Mouse (Mus musculus) embryonic facial prominence, embryonic 10.5 days (tissue): ENCODE measurements around the gene Gak. TPM values are rescaled to one million over a fixed set of nuclear protein-coding genes. Genes with fewer than 3 reads are reported as not detected.

Experiments used
- DNase-seq: peaks from one replicate; pipeline ENCODE4 v3.0.0-alpha.2; 2017; ENCODE audit warnings: low spot score
- H3K27ac ChIP-seq: fragments of 300-500 bp; sonication (generic); replicated peaks from 2 replicates; pipeline ENCODE4 v1.5.1; 2016; ENCODE audit warnings: mild to moderate bottlenecking
- H3K27me3 ChIP-seq: fragments of 300-500 bp; sonication (generic); replicated peaks from 2 replicates; pipeline ENCODE4 v1.6.1; 2016; ENCODE audit warnings: low read depth, mild to moderate bottlenecking; ENCODE audit not compliant: poor library complexity, severe bottlenecking
- H3K36me3 ChIP-seq: fragments of 300-500 bp; sonication (generic); replicated peaks from 2 replicates; pipeline ENCODE4 v1.6.1; 2016; ENCODE audit warnings: mild to moderate bottlenecking, moderate library complexity
- H3K4me1 ChIP-seq: fragments of 300-500 bp; sonication (generic); 2 replicates; pipeline ENCODE4 v1.6.1; 2016
- H3K4me3 ChIP-seq: fragments of 300-500 bp; sonication (generic); 2 replicates; pipeline ENCODE4 v1.5.1; 2016; ENCODE audit warnings: mild to moderate bottlenecking, moderate library complexity
- H3K9me3 ChIP-seq: fragments of 300-500 bp; sonication (generic); 2 replicates; pipeline ENCODE4 v1.6.1; 2016; ENCODE audit warnings: mild to moderate bottlenecking
- WGBS: fragments of 180-500 bp; shearing (Covaris S2); methylation state at CpG from one replicate; pipeline ENCODE4 v1.1.7; 2016; 5-methylcytosine and 5-hydroxymethylcytosine counted together
- polyA plus RNA-seq: library from polyadenylated mRNA; unstranded; fragments of >200 nt; fragmentation: Nextera tagmentation; extraction: Ambion mirVana; gene quantifications from 2 replicates; pipeline ENCODE4 v1.2.1, GENCODE M21; 2016

Gak gene
- polyA plus RNA-seq, 1 experiment from 2014 or later: 63.5 TPM

DNA sequence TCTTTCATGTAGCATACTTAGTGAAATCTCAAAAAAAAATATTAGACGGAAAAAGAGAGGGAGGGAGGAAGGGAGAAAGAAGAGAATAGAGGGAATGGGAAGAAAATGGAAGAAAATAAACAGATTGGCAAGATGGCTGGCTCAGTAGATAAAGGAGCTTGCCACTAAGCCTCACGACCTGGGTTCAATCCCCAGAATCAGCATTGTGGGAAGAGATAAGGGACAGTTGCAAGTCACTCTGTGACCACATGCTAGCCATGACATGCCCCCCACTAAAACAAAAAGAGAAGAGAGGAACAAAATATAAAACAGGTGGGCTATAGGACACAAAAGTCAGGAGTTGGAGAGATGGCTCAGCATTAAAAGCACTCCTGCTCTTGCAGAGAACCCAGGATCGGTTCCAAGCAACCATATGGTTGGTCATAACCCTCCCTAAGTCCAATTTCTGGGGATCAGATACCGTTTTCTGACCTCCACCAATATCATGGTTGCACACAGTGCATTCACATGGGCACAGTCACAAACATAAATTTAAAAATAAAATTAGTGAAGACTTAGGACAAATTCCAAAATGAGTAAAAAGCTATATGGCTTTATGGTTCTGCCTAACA lies 3.4 kb downstream of the Gak start:
- H3K27me3 ChIP-seq: no peaks in the 10 kb centered on the region
- H3K9me3 ChIP-seq: no peaks in the 10 kb centered on the region
- no peak overlapping the region for H3K27ac ChIP-seq
- H3K36me3 ChIP-seq: peaks cover 36% of the 10 kb centered on the region
- H3K4me1 ChIP-seq: peaks cover 16% of the 10 kb centered on the region
- no peak overlapping the region for H3K4me3 ChIP-seq
- DNase-seq: no peak
- 84% methylated on average over 4 of the region's 4 CpGs for WGBS

DNA sequence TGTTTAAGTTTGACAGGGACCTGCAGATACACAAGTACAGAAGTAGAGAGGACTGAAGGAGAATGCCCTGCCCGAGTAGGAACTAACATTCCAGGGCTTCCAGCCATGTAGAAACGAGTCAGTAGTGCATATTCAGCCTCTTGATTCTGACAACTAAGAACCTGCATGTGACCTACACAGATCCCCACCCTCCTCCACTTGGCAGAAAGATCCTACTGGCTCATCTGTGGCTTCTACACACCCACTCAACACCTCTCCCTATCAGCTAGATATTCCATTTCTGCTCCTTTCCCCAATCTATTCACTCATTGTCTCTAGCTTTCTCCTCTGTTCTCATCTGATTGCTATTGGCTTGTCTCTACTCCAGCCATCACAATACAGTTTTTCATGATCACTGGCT lies 7.7 kb downstream of the Gak start:
- Histone ChIP-seq H3K36me3 (peaks cover 75% of the 10 kb centered on the region), H3K27ac (no peak overlapping the region), H3K4me3 (no peak overlapping the region), H3K4me1 (no peaks in the 10 kb centered on the region), H3K9me3 (no peaks in the 10 kb centered on the region), H3K27me3 (no peaks in the 10 kb centered on the region)
- 88% methylated on average over 2 of the region's 2 CpGs for WGBS
- DNase-seq: no peak

GRCm38 (mm10) chr5:108610426-108610825 lies 19.1 kb downstream of the Gak start:
- H3K4me3 ChIP-seq: no peak overlapping the region
- no peaks in the 10 kb centered on the region for H3K9me3 ChIP-seq
- H3K27me3 ChIP-seq: no peaks in the 10 kb centered on the region
- DNase-seq: no peak
- H3K4me1 ChIP-seq: no peaks in the 10 kb centered on the region
- 100% methylated on average over 1 of the region's 1 CpGs for WGBS
- H3K36me3 ChIP-seq: peaks cover 98% of the 10 kb centered on the region
- H3K27ac ChIP-seq: no peak overlapping the region

- H3K4me3 ChIP-seq: no peak overlapping the region
- H3K9me3 ChIP-seq: no peaks in the 10 kb centered on the region
- no peak for DNase-seq
- no peaks in the 10 kb centered on the region for H3K27me3 ChIP-seq
- H3K27ac ChIP-seq: no peak overlapping the region
- 94% methylated on average over 9 of the region's 9 CpGs for WGBS
- H3K4me1 ChIP-seq: no peaks in the 10 kb centered on the region
- H3K36me3 ChIP-seq: peaks cover 98% of the 10 kb centered on the region
Observed at GRCm38 (mm10) chr5:108602537-108602936, 27.0 kb downstream of the Gak start.

GRCm38 (mm10) chr5:108599923-108600322 lies 29.6 kb downstream of the Gak start:
- H3K27ac ChIP-seq: no peak overlapping the region
- H3K4me3 ChIP-seq: no peak overlapping the region
- H3K9me3 ChIP-seq: no peaks in the 10 kb centered on the region
- WGBS: 81% methylated on average over 1 of the region's 1 CpGs
- no peaks in the 10 kb centered on the region for H3K4me1 ChIP-seq
- DNase-seq: no peak
- H3K36me3 ChIP-seq: peaks cover 98% of the 10 kb centered on the region
- no peaks in the 10 kb centered on the region for H3K27me3 ChIP-seq

GRCm38 (mm10) chr5:108581361-108581891 lies 48.1 kb downstream of the Gak start:
- 92% methylated on average over 3 of the region's 3 CpGs for WGBS
- Histone ChIP-seq H3K4me3 (no peak overlapping the region), H3K36me3 (peaks cover 96% of the 10 kb centered on the region), H3K9me3 (no peaks in the 10 kb centered on the region), H3K27me3 (no peaks in the 10 kb centered on the region), H3K4me1 (no peaks in the 10 kb centered on the region), H3K27ac (no peak overlapping the region)
- no peak for DNase-seq

- no peaks in the 10 kb centered on the region for H3K9me3 ChIP-seq
- H3K27me3 ChIP-seq: no peaks in the 10 kb centered on the region
- no peak for DNase-seq
- no peak overlapping the region for H3K27ac ChIP-seq
- H3K36me3 ChIP-seq: peaks cover 100% of the 10 kb centered on the region
- no peaks in the 10 kb centered on the region for H3K4me1 ChIP-seq
- no peak overlapping the region for H3K4me3 ChIP-seq
- WGBS: 95% methylated on average over 6 of the region's 6 CpGs
Observed at GRCm38 (mm10) chr5:108573054-108573453, 56.5 kb downstream of the Gak start.

GRCm38 (mm10) chr5:108570991-108571390 lies 58.6 kb downstream of the Gak start:
- no peaks in the 10 kb centered on the region for H3K4me1 ChIP-seq
- no peaks in the 10 kb centered on the region for H3K27me3 ChIP-seq
- H3K4me3 ChIP-seq: no peak overlapping the region
- H3K9me3 ChIP-seq: no peaks in the 10 kb centered on the region
- WGBS: 86% methylated on average over 1 of the region's 1 CpGs
- H3K27ac ChIP-seq: no peak overlapping the region
- DNase-seq: no peak
- H3K36me3 ChIP-seq: peaks cover 99% of the 10 kb centered on the region

GRCm38 (mm10) chr5:108567104-108567503 lies 62.5 kb downstream of the Gak start:
- H3K27me3 ChIP-seq: no peaks in the 10 kb centered on the region

GRCm38 (mm10) chr5:108566523-108566922 lies 63.0 kb downstream of the Gak start:
- WGBS: 84% methylated on average over 4 of the region's 4 CpGs
- no peaks in the 10 kb centered on the region for H3K9me3 ChIP-seq
- no peak overlapping the region for H3K4me3 ChIP-seq
- H3K27me3 ChIP-seq: no peaks in the 10 kb centered on the region
- H3K36me3 ChIP-seq: peaks cover 65% of the 10 kb centered on the region
- no peak overlapping the region for H3K27ac ChIP-seq
- DNase-seq: no peak
- no peaks in the 10 kb centered on the region for H3K4me1 ChIP-seq

More at GRCm38 (mm10) chr5:108567104-108567503, 62.5 kb downstream of the Gak start:
- no peak for DNase-seq
- no peaks in the 10 kb centered on the region for H3K9me3 ChIP-seq
- no peak overlapping the region for H3K27ac ChIP-seq
- WGBS: 95% methylated on average over 2 of the region's 2 CpGs
- H3K4me3 ChIP-seq: no peak overlapping the region
- peaks cover 71% of the 10 kb centered on the region for H3K36me3 ChIP-seq
- no peaks in the 10 kb centered on the region for H3K4me1 ChIP-seq

- H3K4me1 ChIP-seq: no peaks in the 10 kb centered on the region
- DNase-seq: no peak
- WGBS: 90% methylated on average over 2 of the region's 2 CpGs
Observed at GRCm38 (mm10) chr5:108565381-108565780, 64.2 kb downstream of the Gak start.

DNA sequence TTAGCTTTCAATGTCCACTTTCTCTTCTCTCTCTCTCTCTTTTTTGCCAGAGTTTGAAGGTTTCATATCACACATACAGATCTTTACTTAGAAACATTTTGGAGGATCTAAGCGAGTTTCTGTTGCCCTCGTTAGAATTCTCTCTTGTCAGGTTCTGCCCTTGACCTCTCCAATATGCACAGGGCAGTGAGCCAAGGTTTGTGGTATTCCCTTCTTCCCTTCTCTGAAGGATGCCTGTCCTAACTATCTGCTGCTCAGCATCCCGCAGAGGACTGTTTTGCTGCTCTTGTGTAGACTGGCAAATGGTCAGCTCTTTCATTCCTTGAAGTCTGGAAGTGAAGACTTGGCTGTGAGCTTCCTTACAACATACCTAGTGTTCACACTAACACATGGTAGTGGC lies 65.2 kb downstream of the Gak start:
- DNase-seq: no peak
- 81% methylated on average over 3 of the region's 3 CpGs for WGBS
- Histone ChIP-seq H3K4me3 (no peak overlapping the region), H3K36me3 (peaks cover 44% of the 10 kb centered on the region), H3K9me3 (no peaks in the 10 kb centered on the region), H3K27me3 (no peaks in the 10 kb centered on the region), H3K4me1 (no peaks in the 10 kb centered on the region), H3K27ac (no peak overlapping the region)

More at GRCm38 (mm10) chr5:108565381-108565780, 64.2 kb downstream of the Gak start:
- Histone ChIP-seq H3K4me3 (no peak overlapping the region), H3K27me3 (no peaks in the 10 kb centered on the region), H3K9me3 (no peaks in the 10 kb centered on the region), H3K27ac (no peak overlapping the region), H3K36me3 (peaks cover 54% of the 10 kb centered on the region)

DNA sequence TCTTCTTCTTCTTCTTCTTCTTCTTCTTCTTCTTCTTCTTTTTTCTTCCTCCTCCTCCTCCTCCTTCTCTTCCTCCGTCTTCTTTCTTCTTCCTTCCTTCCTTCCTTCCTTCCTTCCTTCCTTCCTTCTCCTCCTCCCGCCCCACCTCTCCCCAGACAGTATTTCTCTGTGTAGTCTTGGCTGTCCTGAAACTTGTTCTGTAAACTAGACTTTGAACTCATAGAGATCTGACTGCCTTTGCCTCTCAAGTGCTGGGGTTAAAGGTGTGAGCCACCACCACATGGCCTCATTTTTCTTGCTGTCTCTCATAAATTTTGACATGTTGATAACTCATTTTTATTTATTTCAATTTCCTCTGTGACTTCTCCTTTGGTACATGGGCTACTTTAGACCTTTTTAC lies 67.1 kb downstream of the Gak start:
- DNase-seq: no peak
- 79% methylated on average over 2 of the region's 2 CpGs for WGBS

More for the DNA sequence above, 67.1 kb downstream of the Gak start:
- Histone ChIP-seq H3K9me3 (no peaks in the 10 kb centered on the region), H3K4me1 (no peaks in the 10 kb centered on the region), H3K4me3 (no peak overlapping the region), H3K27me3 (no peaks in the 10 kb centered on the region), H3K36me3 (peaks cover 25% of the 10 kb centered on the region), H3K27ac (no peak overlapping the region)
